Mouse (Mus musculus) testis, postnatal 10 days (tissue): ENCODE measurements around the gene Calcoco1.

Experiments
- DNase-seq: peaks from one replicate; pipeline ENCODE4 v3.0.0; 2021; ENCODE audit warnings: low spot score

The Calcoco1 gene

DNA sequence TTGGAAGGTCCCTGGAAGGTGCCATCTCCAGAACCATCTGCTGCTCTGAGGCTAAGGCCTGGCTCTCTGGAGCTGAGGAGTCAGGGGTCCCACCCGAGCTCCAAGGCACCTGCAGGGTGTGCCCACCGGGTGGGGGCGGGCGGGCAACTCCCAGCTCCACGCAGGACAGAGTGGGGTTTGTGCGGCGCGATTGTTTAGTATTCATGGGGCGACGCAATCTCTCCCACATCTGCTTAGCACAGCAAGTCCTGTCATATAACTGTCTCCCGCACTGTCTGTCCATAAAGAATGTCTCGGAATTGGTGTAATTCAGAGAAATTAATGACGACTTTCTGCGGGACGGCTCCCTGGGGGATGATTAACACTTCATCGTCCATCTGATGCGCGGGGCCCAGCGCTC lies 15.1 kb upstream of the Calcoco1 start:
- no peak for DNase-seq

DNA sequence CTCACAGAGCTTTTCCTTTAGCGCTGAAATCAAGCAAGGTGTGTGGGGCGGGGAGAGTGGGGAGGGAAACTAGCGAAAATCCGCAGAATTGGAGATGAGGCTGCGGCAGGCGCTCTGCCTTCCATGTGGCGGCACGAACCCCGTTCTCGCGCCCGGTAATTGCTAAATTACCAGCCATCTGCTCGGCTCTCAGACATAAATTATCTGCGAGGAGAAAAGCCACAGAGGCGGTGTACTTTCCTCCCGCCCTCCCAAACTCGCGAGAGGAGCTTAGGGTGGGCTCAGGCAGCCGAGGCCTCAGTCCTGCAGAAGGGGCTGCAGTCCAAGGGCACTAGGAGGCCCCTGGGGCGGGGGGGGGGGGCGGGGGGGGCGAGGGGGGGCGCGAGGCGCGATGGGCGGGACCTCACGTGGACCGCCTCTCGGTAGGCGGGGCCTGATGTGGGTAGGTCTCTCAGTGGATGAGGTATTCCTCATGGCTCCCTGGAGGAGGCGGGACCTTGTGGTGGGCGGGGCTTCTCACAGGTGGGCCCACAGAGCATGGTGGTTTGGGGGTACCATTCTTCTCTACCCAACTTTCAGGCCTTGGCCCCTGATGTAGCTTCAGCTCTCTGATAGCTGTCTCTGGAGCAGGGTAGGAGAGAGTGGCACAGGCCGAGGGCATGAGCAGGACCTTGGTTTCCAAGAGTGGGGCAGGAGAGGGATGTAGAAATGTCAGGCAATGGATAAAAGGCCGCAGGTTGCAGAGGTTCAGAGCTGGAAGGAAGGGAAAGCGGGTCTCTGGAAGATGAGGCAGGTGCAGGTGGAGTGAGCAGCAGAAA lies 14.4 kb upstream of the Calcoco1 start:
- peak; percentile 76 for DNase-seq

DNA sequence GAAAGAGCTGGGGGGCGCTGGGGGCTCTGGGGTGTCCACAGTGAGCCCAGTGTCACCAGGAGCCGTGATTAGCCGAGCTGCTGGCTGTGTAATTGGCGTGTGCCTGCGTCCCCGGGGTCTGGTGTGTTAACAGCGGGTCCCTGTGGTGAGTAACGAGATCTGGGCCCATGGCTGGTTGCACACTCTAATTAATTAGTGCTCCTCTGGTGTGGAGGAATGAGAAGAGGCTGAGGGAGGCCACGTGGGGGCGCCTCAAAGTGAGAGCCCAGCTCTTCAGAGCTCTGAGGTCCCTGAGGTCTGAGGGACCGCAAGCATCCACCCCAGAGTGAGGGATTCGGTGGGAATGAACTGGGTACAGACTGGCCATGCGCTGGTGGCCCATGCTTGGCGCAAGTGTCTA lies 13.1 kb upstream of the Calcoco1 start:
- DNase-seq: no peak

DNA sequence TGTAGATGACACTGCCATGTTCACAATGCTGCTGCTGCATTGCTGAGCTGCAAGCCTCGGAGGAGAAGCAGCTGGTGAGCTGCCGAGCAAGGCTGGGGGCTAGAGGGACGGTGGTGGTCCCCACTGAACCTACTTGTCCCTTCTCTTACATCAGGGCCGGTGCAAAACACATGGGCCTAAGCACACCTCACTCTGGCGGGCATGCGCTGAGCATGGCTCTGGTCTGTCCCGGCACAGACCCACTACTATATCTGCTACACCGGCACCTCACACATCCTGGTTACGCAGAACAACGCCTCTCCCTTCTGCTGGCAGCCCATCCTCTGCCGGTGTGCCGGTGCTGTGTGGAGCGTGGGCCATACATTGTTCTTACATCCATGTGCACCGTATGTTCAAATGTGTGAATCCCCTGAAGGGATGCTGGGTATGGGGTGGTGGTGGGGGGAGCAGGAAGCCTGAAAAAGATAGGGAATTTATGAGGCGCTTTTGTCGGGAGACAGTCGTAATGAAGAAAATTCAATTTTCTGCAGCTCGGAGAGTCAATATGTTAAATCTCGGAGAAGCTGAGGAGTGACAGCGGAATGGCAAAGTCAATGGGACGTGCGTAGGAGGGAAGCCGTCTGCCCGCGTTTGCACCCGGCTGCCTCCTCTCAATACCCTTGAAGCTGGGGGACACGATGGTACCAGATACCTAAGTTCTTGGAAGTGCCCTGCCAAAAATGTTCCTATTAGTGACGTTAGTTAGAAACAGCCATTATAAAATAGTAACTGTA lies 12.0 kb upstream of the Calcoco1 start:
- DNase-seq: no peak

DNA sequence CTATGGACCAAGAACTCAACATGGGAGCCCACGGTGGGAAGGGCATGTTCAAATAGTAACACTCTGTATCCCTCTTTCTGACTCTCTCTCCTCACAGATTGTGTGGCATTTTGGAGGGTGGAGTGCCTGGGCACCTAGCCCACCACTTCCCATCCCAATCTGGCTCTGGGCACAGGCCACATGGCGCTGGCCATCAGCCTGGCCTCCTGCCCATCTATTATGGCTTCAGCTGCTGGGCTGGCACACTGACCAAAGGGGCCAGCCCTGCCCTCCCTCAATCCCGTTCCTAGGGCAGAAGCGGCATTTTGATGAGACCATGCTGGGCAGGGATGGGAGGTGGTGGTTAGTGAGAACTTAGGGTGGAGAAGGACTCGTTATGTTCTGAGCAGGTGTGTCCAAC lies 11.3 kb upstream of the Calcoco1 start:
- no peak for DNase-seq

DNA sequence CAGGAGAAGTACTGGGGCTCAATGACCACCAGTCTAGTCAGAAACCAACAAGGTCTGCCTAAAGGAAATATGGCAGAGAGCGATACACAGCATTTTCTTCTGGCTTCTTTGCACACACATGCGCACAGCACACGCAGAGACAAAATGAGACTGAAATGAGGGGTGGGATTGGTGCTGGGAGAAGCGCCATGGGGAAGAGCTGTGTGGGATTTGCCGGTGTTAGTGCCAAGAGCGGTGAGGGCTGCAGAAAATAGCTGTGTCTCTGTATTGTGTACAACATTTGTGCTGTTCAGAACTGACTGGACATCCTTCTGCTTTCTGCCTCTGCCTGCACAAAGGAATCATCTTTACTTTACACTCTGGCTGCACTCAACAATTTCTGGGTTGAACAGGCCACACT lies 10.4 kb upstream of the Calcoco1 start:
- no peak for DNase-seq

DNA sequence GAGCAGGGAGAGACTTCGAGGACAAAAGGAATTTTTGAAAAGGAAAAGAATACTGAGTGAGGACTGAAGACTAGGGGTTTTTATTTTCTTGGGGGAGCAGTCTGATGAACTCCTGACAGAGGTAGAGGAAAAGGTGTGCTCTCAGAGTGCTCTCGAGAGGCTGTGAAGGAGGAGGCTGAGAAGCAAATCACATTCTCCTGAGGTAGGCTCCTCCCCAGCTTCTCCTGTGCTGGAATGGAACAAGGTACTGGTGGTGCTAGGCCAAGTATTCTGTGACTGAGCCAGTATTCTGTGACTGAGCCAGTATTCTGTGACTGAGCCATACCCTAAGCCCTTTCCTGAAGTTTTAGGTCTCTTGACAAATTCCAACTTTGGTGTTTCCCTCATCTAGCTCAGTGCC lies 6.0 kb upstream of the Calcoco1 start:
- no peak for DNase-seq

DNA sequence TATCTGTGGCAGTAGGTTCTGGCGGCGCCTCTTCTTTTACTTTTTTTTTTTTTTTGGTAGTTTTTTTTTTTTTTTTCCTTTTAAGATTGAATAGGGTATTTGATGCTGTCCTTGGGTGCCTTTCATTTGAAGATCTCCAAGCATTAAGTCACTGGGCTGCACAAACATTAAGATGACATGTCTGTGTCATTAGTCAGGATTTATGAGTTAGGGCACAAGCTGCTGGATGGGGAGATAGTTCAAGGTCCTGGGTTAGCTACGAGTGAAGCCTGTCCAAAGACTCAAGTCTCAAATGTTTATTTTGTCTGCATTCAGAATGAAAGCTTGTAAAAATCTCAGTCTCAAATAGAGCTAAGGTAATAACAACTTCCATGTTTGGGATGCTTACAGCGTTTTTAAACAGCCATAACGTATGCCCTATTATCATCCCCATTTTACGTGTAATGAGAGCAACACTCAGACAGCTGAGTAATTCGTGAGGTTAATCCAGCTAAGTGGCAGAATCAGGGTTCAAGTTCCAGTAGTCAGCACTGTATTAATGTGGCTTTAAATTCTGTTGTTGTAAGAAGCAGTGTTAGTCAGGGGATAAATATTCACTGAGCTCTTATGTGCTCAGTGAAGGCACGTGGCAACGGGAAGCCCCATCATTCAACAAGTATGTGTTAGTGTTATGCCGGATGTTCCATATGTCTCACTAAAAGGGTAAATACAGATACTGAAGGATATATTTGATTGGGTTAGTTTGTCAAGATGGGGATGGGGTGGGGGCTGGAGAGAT lies 1.6 kb upstream of the Calcoco1 start:
- DNase-seq: no peak

DNA sequence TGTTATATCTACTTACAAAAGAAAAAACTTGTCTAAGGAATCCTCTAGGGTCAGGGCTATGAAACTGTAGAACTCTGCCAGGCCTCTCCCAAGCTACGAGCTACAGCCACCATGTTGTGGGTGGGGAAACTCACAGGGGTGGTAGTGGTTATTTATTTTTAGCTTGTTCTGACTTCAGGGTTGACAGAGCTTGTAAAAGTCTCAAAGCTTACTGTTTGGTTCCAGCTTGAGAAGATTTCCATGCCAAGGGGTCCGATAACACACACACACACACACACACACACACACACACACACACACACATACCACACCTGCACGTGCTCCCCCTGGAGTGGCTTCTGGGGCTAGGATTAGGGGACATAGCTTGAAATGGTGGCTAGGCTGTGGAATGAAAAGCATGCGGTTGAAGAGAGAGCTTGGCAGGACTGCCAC lies 538 bp upstream of the Calcoco1 start:
- DNase-seq: no peak

DNA sequence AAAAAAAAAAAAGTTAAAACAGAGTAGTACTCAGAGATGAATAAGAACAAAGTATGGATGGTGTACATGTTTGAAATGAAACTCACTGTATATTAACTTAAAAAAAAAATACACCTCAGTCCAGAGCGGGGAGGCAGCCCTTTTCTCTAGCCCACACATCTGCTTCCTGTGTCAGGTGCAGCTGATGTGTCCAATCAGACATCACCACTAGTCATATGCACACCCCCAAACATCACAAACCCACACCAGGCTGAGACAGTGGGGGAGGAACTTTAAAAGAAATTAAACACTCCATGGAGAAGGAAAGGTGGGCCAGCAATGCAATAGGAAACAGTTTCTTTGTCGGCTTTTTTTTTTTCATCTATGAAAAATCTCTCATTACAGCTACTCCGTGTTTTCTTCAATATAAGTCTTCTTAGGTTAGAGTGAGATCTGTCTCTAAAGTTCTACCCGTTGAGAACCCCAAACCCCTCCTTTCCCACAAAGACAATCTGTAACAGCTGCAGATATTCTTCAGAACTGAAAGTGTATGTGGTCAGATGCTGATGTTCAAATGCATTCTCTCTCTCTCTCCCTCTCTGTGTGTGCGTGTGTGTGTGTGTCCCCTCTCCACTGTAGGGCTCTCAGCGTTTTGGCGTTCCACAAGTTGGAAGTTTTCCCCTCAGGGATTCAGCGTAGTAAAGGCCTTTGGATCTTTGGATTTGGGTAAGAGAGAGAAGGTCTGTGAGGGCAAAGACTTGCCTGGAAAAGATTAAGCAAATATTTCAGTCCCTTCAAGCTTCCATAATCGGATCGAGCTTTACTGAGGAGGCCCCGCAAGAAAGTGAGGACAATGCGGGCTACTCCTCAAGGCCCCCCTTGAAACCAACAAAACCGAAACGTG lies 721 bp downstream of the Calcoco1 start:
- DNase-seq: no peak

DNA sequence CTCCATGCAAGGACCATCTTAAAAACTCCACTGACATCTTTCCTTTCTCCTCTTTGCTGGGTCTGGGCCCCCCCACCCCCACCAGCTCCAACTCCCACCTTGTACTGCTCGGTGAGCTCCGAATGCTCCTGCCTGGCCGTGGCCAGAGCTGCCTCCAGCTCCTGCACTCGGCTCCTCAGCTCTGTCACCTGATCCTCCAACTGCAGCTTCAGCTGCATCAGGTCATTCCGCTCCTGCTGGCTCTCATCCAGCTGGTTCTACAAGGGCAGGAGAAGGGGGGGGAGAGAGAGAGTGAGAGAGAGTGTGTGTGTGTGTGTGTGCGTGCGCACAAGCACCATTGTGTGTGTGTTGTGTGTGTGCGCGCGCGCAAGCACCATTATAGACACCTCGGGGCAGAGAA lies 5.8 kb downstream of the Calcoco1 start:
- DNase-seq: no peak

DNA sequence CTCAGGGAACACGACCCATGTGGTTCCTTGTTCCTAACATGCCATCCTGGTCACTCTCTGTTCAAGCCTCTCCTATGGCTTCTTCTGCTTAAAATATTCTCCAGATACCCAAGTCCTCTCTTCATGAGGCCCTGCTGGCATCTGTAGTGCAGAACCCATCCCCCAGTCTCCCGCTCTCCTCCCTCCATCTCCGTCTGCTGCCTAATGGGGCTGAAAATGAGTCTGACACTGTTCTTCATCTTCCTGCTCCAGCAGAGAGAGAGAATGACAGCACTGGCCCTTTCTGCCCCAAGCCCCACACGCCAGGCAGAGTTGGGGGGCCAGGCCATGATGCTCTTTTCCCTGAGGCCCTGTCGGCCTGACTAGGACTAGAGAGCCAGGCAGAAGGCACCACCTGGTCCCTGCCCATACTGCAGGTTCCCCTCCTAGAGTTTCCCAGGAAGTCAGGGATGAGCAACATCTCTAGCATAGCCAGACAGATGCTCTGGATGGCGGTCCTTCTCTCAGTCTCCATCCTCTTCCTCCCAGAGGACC lies 14.2 kb downstream of the Calcoco1 start:
- no peak for DNase-seq

DNA sequence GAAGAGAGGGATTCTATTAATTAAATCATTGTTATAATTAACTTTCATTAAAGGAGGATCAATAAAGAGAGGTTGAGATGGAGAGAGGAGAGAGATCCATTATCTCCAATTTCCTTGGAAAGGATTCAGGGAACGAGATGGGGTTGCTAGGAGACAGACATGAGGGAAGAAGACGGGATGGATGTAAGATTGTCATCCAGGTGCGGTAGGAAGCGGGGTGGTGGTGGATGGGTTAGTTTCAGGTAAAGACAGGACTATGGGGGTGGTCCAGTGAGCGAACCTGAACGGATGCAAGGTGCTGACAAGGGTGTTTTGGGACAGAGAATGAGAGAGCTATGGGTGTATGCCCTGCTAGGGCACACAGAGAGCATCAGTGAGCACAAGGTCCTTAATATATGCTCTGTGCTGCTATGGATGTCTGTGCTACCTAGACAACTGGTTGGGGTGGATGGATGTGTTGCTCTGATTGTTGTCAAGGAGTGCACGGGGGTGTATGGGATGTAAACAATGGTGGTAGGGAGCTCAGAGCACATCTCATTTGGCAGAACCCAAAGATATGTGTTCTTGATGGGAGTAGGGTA lies 16.0 kb downstream of the Calcoco1 start:
- DNase-seq: no peak

DNA sequence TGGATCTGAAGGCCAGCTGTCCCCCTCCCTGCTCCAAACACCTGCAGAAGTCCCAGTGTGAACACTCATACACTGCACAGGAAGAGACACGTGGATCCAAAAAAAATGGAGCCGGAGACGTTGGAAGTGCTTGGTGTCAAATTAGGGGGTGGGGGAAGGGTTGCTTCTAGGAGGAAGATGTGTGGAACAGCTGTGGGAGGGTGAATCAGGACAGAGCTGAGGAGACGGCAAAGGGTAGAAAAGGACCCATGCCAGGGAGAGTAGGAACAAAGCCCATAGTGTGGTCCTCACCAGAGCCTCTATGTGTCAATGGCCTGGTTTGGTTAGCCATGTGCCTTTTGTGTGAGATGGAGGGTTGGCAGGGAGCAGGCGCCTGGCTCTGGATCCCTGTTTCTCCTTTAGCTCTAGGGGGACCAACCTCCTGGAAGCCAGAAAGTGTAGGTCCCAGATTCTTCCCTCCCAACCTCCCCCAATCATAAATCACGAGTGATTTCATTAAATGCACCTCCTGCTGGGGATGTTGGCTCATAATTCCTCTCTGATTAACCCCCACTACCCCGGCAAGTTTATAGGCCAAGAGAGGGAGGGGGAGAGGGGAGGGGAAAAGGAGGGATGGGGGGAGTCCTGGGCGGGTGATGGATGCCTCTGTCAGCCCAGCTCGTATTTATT lies 16.6 kb downstream of the Calcoco1 start:
- no peak for DNase-seq

DNA sequence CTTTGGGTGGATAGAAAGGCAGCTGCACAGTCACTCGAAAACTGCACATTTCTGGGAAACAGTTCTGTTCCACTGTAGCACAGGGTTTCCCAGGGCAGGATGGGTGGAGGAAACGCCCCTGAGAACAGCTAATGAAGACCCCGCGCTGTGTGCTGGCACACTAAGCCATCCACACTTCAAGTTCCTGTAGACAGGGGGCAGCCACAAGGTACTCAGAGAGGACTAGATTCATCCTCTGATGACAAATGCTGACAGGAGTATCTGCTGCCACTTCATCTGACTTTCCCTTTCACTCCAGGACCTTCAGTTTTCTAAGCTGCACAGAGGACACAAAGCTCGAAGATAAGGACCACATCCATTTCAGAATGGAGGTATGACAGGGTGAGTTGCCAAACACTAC lies 17.2 kb downstream of the Calcoco1 start:
- DNase-seq: no peak

DNA sequence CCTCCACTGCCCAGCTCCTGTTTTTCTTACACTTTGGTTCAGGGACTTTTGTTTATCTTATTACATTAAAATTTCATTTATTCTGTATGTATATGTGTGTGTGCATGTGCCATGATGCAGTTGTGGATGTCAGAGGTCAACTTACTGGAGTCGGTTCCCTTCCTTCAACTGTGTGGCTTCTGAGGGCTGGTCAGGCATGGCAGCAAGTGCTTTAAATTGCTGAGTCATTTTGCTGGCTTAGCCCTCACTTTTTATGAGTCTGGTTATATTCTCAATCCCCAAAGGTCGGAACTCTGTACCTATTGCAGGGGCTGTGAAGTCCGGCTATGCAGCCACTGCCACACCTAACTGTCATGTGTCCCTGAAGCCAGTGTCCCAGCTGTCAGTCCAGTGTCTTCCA lies 19.0 kb downstream of the Calcoco1 start:
- DNase-seq: no peak

DNA sequence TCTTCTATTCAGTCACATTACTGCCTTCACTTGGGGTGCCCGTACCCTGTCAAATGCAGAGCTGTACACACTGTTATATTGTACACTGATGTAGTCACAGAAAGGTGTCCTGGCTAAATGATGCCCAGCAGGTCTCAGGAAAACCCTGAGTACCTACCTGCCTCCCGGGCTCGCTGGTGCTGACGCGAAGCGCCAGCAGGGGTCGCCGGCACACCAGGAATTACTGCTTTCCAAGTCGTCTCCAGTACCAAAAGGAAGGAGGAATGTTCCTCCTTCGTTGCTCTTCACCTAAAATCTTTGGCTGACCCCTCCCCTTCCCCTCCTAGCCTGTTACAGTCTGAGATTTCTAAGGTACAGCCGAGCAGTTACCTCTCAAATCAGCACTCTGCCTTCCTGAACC lies 23.8 kb downstream of the Calcoco1 start:
- peak; percentile 93 for DNase-seq

DNA sequence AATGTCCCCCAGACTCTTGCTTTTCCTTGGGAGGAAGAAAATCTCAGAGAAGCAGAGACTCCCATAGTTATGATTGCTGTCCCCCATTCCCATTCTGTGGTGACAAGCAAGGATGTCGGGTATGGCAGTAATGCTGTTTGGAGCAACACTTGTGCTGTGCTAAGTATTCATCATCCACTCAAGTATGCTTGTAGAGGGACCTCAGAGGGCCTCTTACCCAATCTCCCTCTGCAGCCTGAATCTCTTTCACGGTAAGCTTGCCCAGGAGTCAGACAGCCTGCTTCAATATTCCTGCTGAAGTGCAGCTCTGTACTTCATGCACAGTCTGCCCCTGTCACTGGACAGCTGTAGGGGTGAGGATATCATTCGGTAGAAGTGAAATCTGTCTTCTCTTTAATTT lies 25.1 kb downstream of the Calcoco1 start:
- no peak for DNase-seq

DNA sequence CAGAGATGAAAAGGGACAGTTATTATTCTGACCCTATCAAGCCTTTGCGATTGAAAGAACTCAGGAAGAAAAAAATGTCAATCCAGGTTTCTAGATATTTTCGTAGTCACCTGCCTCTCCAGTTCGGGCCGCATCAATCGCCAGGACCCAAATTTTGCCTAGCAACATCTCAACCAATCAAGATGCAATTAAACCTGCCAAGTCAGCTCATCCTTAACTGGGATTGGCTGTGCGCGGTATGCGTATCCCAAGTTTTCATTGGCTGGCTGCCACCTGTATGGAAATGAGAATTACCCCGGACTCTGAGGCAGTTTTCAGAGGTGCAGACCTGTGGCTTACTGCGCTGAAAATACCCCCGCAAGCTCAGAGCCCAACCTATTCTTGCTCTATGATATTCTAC lies 28.4 kb downstream of the Calcoco1 start:
- peak; percentile 73 for DNase-seq

DNA sequence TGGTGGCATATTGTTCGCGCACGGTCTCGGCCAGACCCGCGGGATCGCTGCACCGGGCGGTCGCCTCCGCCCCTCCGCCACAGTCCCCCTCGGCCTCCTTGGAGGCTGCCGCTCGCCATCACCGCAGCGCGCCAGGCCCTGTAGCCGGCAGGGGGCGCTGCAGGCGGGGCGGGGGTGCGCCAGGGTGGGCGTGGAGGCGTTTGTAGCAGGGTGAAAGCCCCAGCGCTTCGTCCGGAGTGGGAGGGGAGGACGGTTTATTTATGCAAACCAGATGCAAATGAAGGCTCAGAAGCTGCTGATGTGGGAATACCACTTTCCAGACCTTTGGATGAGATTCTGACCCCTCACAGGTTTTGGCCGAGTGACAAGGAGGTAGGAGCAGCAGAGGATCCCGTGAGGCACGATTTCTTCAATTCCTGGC lies 29.0 kb downstream of the Calcoco1 start:
- peak; percentile 86 for DNase-seq
